Mouse (Mus musculus): ENCODE results near the gene Efcab8.
"Not testable (repeated sequence)": the region's sequence is repeated elsewhere in the genome, so short reads cannot be mapped to it uniquely, and the experiment has no call there.

Gene Efcab8

DNA sequence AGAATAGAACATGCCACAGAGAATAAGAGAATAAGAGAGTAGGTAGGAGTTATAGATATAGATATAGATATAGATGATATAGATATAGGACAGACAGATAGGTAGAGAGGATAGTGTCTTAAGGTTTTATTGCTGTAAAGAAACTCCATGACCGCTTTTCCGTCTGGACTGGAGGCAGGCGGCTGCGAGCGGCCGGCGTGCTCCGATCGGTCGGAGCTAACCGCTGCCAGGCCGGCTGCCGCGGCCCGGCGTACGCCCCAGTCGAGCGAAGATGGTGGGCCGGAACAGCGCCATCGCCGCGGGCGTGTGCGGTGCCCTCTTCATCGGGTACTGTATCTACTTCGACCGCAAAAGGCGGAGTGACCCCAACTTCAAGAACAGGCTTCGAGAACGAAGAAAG lies 46.2 kb downstream of the Efcab8 start:
- DNase-seq (ENCODE audit: low read depth): not testable (repeated sequence)

- DNase-seq (ENCODE audit: low read depth): peak; percentile 56
Observed at GRCm38 (mm10) chr2:153827171-153827830, 47.6 kb downstream of the Efcab8 start.

DNA sequence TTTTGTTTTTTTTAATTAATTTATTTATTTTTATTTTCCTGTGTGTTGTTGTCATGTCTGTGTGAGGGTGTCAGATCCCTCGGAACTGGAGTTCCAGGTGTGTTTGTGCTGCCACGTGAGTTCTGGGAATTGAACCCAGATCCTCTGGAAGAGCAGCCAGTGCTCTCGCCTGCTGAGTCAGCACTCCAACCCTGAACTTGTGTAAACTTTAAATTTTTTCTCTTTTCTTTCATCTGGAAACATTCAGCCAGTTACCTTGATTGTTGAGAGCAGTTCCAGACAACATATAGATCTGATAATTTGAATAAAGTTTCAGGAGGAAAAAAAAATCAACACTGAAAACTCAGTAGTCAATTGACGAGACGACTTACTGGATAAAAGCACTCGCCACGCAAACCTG lies 49.0 kb downstream of the Efcab8 start:
- DNase-seq (ENCODE audit: low read depth): no peak

DNA sequence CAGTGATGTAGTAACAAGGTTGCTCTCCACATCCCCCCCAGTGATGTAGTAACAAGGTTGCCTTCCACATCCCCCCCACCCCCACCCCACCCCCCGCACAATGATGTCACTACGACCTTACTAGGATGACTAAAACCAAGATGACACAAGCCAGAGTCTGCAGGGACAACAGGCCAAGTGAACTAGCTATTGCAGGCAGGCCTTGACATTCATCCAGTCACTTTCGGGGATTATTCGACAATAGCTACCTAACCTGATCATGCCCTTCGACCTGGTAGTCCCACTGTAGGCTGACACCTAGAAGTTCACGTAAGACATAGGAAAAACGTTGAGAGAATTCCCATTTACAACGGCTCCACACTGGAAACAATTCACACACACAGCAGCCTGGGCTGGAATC lies 53.6 kb downstream of the Efcab8 start:
- no peak for DNase-seq (ENCODE audit: low read depth)

GRCm38 (mm10) chr2:153842854-153843253 lies 63.1 kb downstream of the Efcab8 start:
- no peak for DNase-seq (ENCODE audit: low read depth)

GRCm38 (mm10) chr2:153848389-153848788 lies 68.7 kb downstream of the Efcab8 start:
- DNase-seq (ENCODE audit: low read depth): no peak

DNA sequence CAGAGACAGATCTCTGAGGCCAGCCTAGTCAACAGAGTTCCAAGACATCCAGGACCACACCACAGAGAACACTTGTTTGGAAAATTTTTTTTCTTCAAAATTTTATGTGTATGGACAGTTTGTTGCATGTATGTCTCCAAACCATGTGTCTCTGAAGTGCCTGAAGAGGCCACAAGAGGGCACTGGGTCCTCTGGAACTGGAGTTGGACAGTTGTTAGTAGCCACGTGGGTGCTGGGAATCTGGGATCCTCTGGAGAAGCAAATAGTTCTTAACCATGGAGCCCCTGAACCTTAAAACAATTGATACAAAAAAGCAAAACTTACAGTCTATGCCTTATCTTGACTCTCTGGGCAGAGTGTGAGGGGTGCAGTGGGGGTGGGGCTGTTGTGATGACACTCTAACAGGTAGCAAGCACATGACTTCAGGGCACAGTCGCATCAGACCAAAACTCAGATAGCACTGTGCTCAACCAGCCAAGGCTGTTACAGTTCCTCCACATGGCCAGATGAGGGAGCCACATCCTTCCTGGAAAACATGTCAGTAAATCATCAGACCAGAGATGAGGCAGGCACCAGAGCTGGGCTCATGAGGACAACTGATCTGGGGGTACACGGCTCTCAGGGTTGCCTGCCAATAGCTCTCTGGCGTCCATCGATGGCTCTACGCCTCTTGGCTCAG lies 70.8 kb downstream of the Efcab8 start:
- peak; percentile 61 for DNase-seq (ENCODE audit: low read depth)

GRCm38 (mm10) chr2:153851030-153851360 lies 71.3 kb downstream of the Efcab8 start:
- peak; percentile 80 for DNase-seq (ENCODE audit: low read depth)

DNA sequence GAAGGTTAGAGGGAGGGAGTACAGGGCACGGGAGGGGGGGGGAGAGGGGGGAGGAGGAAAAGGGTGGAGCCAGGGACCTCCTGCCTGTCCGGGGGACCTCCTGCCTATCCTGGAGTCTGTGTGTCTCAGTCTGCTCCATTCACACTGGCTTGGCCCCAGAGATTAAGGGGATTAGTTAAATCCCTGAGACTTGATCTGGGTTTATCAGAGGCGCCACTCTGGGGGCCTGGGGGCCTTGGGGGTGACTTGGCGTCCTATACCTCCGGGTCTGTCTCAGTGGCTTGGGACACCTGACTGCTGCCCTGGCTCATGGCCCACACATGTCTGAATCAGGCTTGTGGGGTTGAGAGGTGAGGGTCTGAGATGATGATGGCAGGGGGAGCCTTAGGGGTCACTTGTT lies 73.8 kb downstream of the Efcab8 start:
- DNase-seq (ENCODE audit: low read depth): no peak

DNA sequence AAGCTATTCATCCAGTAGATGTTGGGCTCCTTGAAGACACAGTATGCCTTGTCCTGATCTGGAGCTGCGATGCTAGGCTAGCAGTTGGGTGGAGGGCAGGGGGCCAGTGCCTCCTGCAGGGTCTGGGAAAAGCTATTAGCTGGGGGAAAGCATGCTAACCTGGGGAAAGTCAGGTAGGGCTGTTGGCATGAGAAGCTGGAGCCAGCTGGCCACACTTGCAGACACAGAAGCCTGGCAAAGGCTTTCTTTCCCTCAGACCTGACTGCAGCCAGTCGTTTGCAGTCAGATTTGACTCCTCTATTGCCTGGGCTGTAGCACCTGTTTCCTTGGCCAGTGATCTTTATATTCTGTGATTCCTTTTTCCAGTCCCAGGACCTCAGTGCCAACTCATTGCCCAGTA lies 79.8 kb downstream of the Efcab8 start:
- no peak for DNase-seq (ENCODE audit: low read depth)

DNA sequence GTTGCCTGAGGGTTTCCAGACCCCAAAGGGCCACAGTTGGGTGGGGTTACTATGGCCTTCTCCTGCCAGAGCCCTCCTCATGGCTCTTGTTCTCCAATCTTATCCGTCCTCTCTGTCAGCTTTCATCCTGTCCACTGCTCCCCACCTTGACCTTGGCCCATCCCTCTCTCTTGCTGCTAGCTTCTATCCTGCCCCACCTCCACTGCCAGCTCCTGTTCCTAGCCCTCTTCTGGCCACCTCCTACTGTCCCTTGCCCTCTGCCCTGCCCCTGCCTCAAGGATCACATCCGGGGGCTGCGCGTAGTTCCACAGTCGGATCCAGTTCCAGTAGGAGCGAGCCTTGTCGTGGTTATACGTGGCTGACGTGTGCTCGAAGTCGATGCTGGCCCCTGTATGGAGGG lies 80.6 kb downstream of the Efcab8 start:
- no peak for DNase-seq (ENCODE audit: low read depth)

DNA sequence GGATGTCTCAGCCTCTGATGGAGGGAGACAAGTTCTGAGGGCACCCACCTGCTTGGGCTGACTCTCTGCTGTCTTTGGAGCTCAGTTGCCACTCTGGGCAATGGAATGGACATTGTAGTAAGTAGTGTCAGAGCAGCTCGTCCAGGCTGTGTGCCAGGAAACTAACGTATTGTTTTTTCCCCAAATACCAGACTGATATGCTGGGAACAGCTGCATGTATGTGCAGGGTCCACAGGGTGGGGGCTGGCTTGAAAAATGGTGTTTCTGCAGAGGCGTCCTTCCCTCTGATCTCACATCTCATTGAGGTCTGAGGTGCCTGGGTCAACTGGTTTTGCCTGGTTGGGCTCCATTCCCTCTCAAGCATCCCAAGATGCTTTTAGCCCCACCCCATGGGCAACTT lies 81.0 kb downstream of the Efcab8 start:
- no peak for DNase-seq (ENCODE audit: low read depth)

- no peak for DNase-seq (ENCODE audit: low read depth)
Observed at GRCm38 (mm10) chr2:153861960-153862359, 82.2 kb downstream of the Efcab8 start.

GRCm38 (mm10) chr2:153870984-153871383 lies 91.3 kb downstream of the Efcab8 start, which contains the start of gene Sun5:
TSS of gene Sun5 (minus strand) at chr2:153871084.
- DNase-seq (ENCODE audit: low read depth): no peak

GRCm38 (mm10) chr2:153874745-153875144 lies 95.0 kb downstream of the Efcab8 start, which contains the start of gene Bpifb2:
TSS of gene Bpifb2 (plus strand) at chr2:153875045.
- DNase-seq (ENCODE audit: low read depth): no peak
